ENCODE assay signal across 20 mouse cellular contexts in genomic region chr2:57820343-57820742, GRCm38 (mm10).
A peak's percentile ranks its signal among the peaks of the same experiment; 100 is the strongest.
DNase-seq lines count a peak whose midpoint lies in the region; ATAC-seq lines count a peak whose summit lies in the region.
"Had no signal": no experiment of that assay in that cellular context is flagged by ENCODE, and none has a peak within 500 bp of the region (broad histone marks: within the 10 kb centered on the region; RNA-seq: fewer than 3 reads in every experiment).

No protein-coding gene starts in this region.

- DNase-seq in limb, embryonic 11.5 days (ENCODE audit: low spot score), result peak; percentile 32
- no peak for DNase-seq in limb, embryonic 10.5 days (ENCODE audit: low spot score)
- DNase-seq in neural tube, embryonic 11.5 days (ENCODE audit: low spot score), result no peak
- DNase-seq in thymus, postnatal 25 days, result no peak
- DNase-seq: adrenal gland, adult 8-10 months; adrenal gland, postnatal 36 days; cerebellum, adult 11 months; cerebellum, adult 8-10 months; cerebellum, postnatal 14 days; embryo, embryonic 11 days; gastrocnemius, adult 2 months; gastrocnemius, postnatal 25 days had no signal

- no peaks in the 10 kb centered on the region for H3K36me3 ChIP-seq in limb, embryonic 11.5 days (ENCODE audit: control insufficient read depth, insufficient read depth, low read length)
- no peaks in the 10 kb centered on the region for H3K36me3 ChIP-seq in limb, embryonic 10.5 days
- H3K36me3 ChIP-seq in neural tube, embryonic 11.5 days (ENCODE audit: control insufficient read depth, insufficient read depth, low read length), result no peaks in the 10 kb centered on the region
- no peaks in the 10 kb centered on the region for H3K36me3 ChIP-seq in neural tube, embryonic 15.5 days
- no peaks in the 10 kb centered on the region for H3K36me3 ChIP-seq in forebrain, embryonic 16.5 days (ENCODE audit: control insufficient read depth, insufficient read depth)
- H3K36me3 ChIP-seq: embryonic facial prominence, embryonic 15.5 days; heart, embryonic 12.5 days; hindbrain, embryonic 10.5 days had no signal

- 49% methylated on average over 2 of the region's 2 CpGs for WGBS in limb, embryonic 11.5 days
- 68% methylated on average over 2 of the region's 2 CpGs for WGBS in limb, embryonic 10.5 days
- WGBS in neural tube, embryonic 11.5 days, result 63% methylated on average over 2 of the region's 2 CpGs
- 43% methylated on average over 2 of the region's 2 CpGs for WGBS in neural tube, embryonic 15.5 days
- WGBS in forebrain, embryonic 16.5 days, result 28% methylated on average over 2 of the region's 2 CpGs

- ATAC-seq in limb, embryonic 11.5 days (ENCODE audit: insufficient number of reproducible peaks, low FRiP score, low TSS enrichment, low read depth), result no peak
- ATAC-seq in neural tube, embryonic 11.5 days (ENCODE audit: insufficient read depth, low FRiP score, low TSS enrichment), result peak; percentile 26; the same call in 1 of the 2 replicates
- no peak for ATAC-seq in neural tube, embryonic 15.5 days (ENCODE audit: low FRiP score)
- ATAC-seq in forebrain, embryonic 16.5 days, result peak; percentile 57
- ATAC-seq in inflammation-experienced regulatory T-cells, adult 6 months, result no peak

- H3K9ac ChIP-seq in limb, embryonic 11.5 days (ENCODE audit: low read length), result no peak overlapping the region
- H3K9ac ChIP-seq in neural tube, embryonic 11.5 days (ENCODE audit: low read length), result no peak overlapping the region
- no peak overlapping the region for H3K9ac ChIP-seq in neural tube, embryonic 15.5 days (replicated peaks)
- no peak overlapping the region for H3K9ac ChIP-seq in forebrain, embryonic 16.5 days (replicated peaks; ENCODE audit: low read depth, low read length)
- H3K9ac ChIP-seq: embryonic facial prominence, embryonic 15.5 days; heart, embryonic 12.5 days; hindbrain, embryonic 14.5 days had no signal

- H3K4me3 ChIP-seq in limb, embryonic 11.5 days (ENCODE audit: low read depth, low read length), result no peak overlapping the region
- no peak overlapping the region for H3K4me3 ChIP-seq in limb, embryonic 10.5 days
- H3K4me3 ChIP-seq in neural tube, embryonic 11.5 days (ENCODE audit: low read depth, low read length), result no peak overlapping the region
- no peak overlapping the region for H3K4me3 ChIP-seq in neural tube, embryonic 15.5 days (replicated peaks)
- no peak overlapping the region for H3K4me3 ChIP-seq in forebrain, embryonic 16.5 days (replicated peaks; ENCODE audit: low read length)
- H3K4me3 ChIP-seq: embryonic facial prominence, embryonic 15.5 days; erythroblast, embryonic 14.5 days; gastrocnemius, adult 2 months; heart, embryonic 12.5 days; hindbrain, embryonic 10.5 days had no signal

- H3K9me3 ChIP-seq in limb, embryonic 11.5 days (ENCODE audit: control insufficient read depth, low read length), result no peaks in the 10 kb centered on the region
- H3K9me3 ChIP-seq in limb, embryonic 10.5 days (replicated peaks), result no peaks in the 10 kb centered on the region
- H3K9me3 ChIP-seq in neural tube, embryonic 11.5 days (ENCODE audit: control insufficient read depth, low read length), result no peaks in the 10 kb centered on the region
- H3K9me3 ChIP-seq in neural tube, embryonic 15.5 days (replicated peaks), result no peaks in the 10 kb centered on the region
- H3K9me3 ChIP-seq in forebrain, embryonic 16.5 days (ENCODE audit: control insufficient read depth, low read length), result no peaks in the 10 kb centered on the region
- H3K9me3 ChIP-seq: embryonic facial prominence, embryonic 15.5 days; heart, embryonic 12.5 days; hindbrain, embryonic 10.5 days had no signal

- no peaks in the 10 kb centered on the region for H3K27me3 ChIP-seq in limb, embryonic 11.5 days (ENCODE audit: control insufficient read depth, insufficient read depth, low read length)
- peaks cover 5% of the 10 kb centered on the region; the same call in 1 of the 2 replicates for H3K27me3 ChIP-seq in limb, embryonic 10.5 days (ENCODE audit: low read depth, poor library complexity, severe bottlenecking)
- no peaks in the 10 kb centered on the region for H3K27me3 ChIP-seq in neural tube, embryonic 11.5 days (ENCODE audit: control insufficient read depth, insufficient read depth, low read length)
- no peaks in the 10 kb centered on the region for H3K27me3 ChIP-seq in neural tube, embryonic 15.5 days (replicated peaks)
- no peaks in the 10 kb centered on the region for H3K27me3 ChIP-seq in forebrain, embryonic 16.5 days (replicated peaks; ENCODE audit: control insufficient read depth, insufficient read depth, low read length)
- H3K27me3 ChIP-seq: embryonic facial prominence, embryonic 15.5 days; heart, embryonic 12.5 days had no signal

- H3K4me2 ChIP-seq in limb, embryonic 11.5 days (ENCODE audit: low read depth, severe bottlenecking), result no peak overlapping the region
- H3K4me2 ChIP-seq in neural tube, embryonic 11.5 days (ENCODE audit: low read depth), result no peak overlapping the region
- H3K4me2 ChIP-seq in neural tube, embryonic 15.5 days, result no peak overlapping the region
- no peak overlapping the region for H3K4me2 ChIP-seq in forebrain, embryonic 16.5 days (ENCODE audit: low read length)
- H3K4me2 ChIP-seq: embryonic facial prominence, embryonic 15.5 days; heart, embryonic 12.5 days; hindbrain, embryonic 14.5 days had no signal

- H3K27ac ChIP-seq in limb, embryonic 11.5 days (replicated peaks; ENCODE audit: low read depth, low read length), result no peak overlapping the region
- H3K27ac ChIP-seq in limb, embryonic 10.5 days, result no peak overlapping the region
- no peak overlapping the region for H3K27ac ChIP-seq in neural tube, embryonic 11.5 days (ENCODE audit: low read depth, low read length)
- no peak overlapping the region for H3K27ac ChIP-seq in neural tube, embryonic 15.5 days (replicated peaks)
- no peak overlapping the region for H3K27ac ChIP-seq in forebrain, embryonic 16.5 days (ENCODE audit: low read length)
- H3K27ac ChIP-seq: embryonic facial prominence, embryonic 15.5 days; gastrocnemius, adult 2 months; hindbrain, embryonic 10.5 days; hindbrain, embryonic 14.5 days had no signal

- 0 out of 2 replicates have a peak, but pooled peaks cover 4% of the 10 kb centered on the region for H3K4me1 ChIP-seq in limb, embryonic 11.5 days (ENCODE audit: control insufficient read depth, insufficient read depth, low read length)
- peaks cover 10% of the 10 kb centered on the region for H3K4me1 ChIP-seq in limb, embryonic 10.5 days
- no peaks in the 10 kb centered on the region for H3K4me1 ChIP-seq in neural tube, embryonic 11.5 days (ENCODE audit: control insufficient read depth, insufficient read depth, low read length)
- no peaks in the 10 kb centered on the region for H3K4me1 ChIP-seq in neural tube, embryonic 15.5 days
- H3K4me1 ChIP-seq in forebrain, embryonic 16.5 days (replicated peaks; ENCODE audit: control insufficient read depth, insufficient read depth, low read length), result peaks cover 8% of the 10 kb centered on the region; the same call in 1 of the 2 replicates
- H3K4me1 ChIP-seq: embryonic facial prominence, embryonic 15.5 days; heart, embryonic 12.5 days; hindbrain, embryonic 10.5 days had no signal

Comparison
In these comparisons a context has a peak if more than half of its experiments do, and no peak if none do; other contexts are left out.
1. ATAC-seq: peak in neural tube, embryonic 11.5 days (single experiment) and forebrain, embryonic 16.5 days (single experiment); none in limb, embryonic 11.5 days (single experiment), neural tube, embryonic 15.5 days (single experiment) and inflammation-experienced regulatory T-cells, adult 6 months (single experiment).